Mouse (Mus musculus) gastrocnemius, postnatal 4 days (tissue): ENCODE results near the gene Gm29276. TPM values are rescaled to one million over a fixed set of nuclear protein-coding genes. Genes with fewer than 3 reads are reported as not detected.
"Not testable (repeated sequence)": the region's sequence is repeated elsewhere in the genome, so short reads cannot be mapped to it uniquely, and the experiment has no call there.

ENCODE experiments used
- DNase-seq, 2 experiments: peaks; one replicate each; pipeline ENCODE4 v3.0.0; 2021 to 2022; ENCODE audit warnings: low spot score in 2 of 2, mixed read lengths in 2 of 2
- long read RNA-seq, 2 experiments: library from polyadenylated mRNA; stranded (forward); transcript quantifications; one replicate each; pipeline ENCODE4 v2.0.0; 2021
- total RNA-seq, 2 experiments: library from RNA; stranded (reverse); gene quantifications; 2 replicates each; pipeline ENCODE4 v1.2.3; 2021

The Gm29276 gene
- total RNA-seq: not detected
- long read RNA-seq, experiment 1: 0 reads
- long read RNA-seq, experiment 2: 0 reads

- DNase-seq: not testable (repeated sequence)
Observed at GRCm38 (mm10) chrY:42582150-42582549, at the start of gene Gm29276. Gene Gm29276 (minus strand): TSS chrY:42582250.
